In the genomic region with DNA sequence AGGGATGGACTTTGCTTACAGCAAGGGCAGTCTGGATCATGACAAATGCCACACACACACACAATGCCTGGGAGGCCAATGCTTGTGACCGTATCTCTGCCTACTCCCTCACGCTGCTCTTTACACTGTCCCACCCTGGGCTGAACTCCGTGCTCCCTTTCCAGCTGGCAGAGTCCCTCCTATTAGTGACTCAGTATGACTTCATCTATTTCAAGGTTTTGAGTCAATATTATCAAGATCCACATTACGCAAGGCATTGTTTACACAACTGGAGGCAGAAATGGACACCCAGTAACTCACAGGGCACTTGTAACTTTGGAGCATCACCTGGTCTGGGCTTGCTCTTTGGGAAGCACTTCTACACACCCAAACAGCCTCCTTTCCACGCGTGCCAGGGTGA, we compare ENCODE assay signal across 10 mouse cellular contexts.
A peak's percentile ranks its signal among the peaks of the same experiment; 100 is the strongest.
DNase-seq lines count a peak whose midpoint lies in the region; ATAC-seq lines count a peak whose summit lies in the region.
"Had no signal": no experiment of that assay in that cellular context is flagged by ENCODE, and none has a peak within 500 bp of the region (broad histone marks: within the 10 kb centered on the region; RNA-seq: fewer than 3 reads in every experiment).

No protein-coding gene starts in this region.

- no peak for ATAC-seq in heart, embryonic 12.5 days (ENCODE audit: insufficient number of reproducible peaks, low FRiP score)
- peak; percentile 91 for ATAC-seq in intestine, embryonic 16.5 days

- no peak overlapping the region for H3K4me3 ChIP-seq in heart, embryonic 12.5 days
- no peak overlapping the region for H3K4me3 ChIP-seq in intestine, embryonic 16.5 days (ENCODE audit: low read length)
- H3K4me3 ChIP-seq: embryonic facial prominence, embryonic 10.5 days; limb, embryonic 10.5 days had no signal

- H3K9me3 ChIP-seq in heart, embryonic 12.5 days (replicated peaks) = no peaks in the 10 kb centered on the region
- no peaks in the 10 kb centered on the region for H3K9me3 ChIP-seq in intestine, embryonic 16.5 days (ENCODE audit: control insufficient read depth, low read length)
- H3K9me3 ChIP-seq: embryonic facial prominence, embryonic 10.5 days; limb, embryonic 10.5 days had no signal

- H3K4me2 ChIP-seq in heart, embryonic 12.5 days = no peak overlapping the region
- no peak overlapping the region for H3K4me2 ChIP-seq in intestine, embryonic 16.5 days (ENCODE audit: low read depth, low read length)

- DNase-seq in heart, adult 18-20 months = peak; percentile 65 to 81
- peak; percentile 63 for DNase-seq in adrenal gland, postnatal 10 days
- DNase-seq in lung, postnatal 4 days = peak; percentile 49 to 66
- DNase-seq in right cerebral cortex, postnatal 10 days (ENCODE audit: low spot score in 2 of 2) = no peak
- no peak for DNase-seq in left cerebral cortex, postnatal 14 days (ENCODE audit: low spot score in 2 of 2)
- DNase-seq in layer of hippocampus, adult 8-10 months (ENCODE audit: low spot score in 2 of 2) = no peak

- no peak overlapping the region for H3K27ac ChIP-seq in heart, embryonic 12.5 days (ENCODE audit: poor library complexity, severe bottlenecking)
- peak overlapping the region; percentile 77 for H3K27ac ChIP-seq in intestine, embryonic 16.5 days (ENCODE audit: low read length)
- H3K27ac ChIP-seq: embryonic facial prominence, embryonic 10.5 days; limb, embryonic 10.5 days had no signal

- H3K4me1 ChIP-seq in heart, embryonic 12.5 days (replicated peaks) = no peaks in the 10 kb centered on the region
- peaks cover 19% of the 10 kb centered on the region for H3K4me1 ChIP-seq in intestine, embryonic 16.5 days (ENCODE audit: control insufficient read depth, insufficient read depth, low read length)

- H3K9ac ChIP-seq in heart, embryonic 12.5 days = no peak overlapping the region
- no peak overlapping the region for H3K9ac ChIP-seq in intestine, embryonic 16.5 days (ENCODE audit: low read depth, low read length)

- H3K36me3 ChIP-seq in heart, embryonic 12.5 days = no peaks in the 10 kb centered on the region
- H3K36me3 ChIP-seq in intestine, embryonic 16.5 days (ENCODE audit: control insufficient read depth, insufficient read depth, low read length) = no peaks in the 10 kb centered on the region
- H3K36me3 ChIP-seq: embryonic facial prominence, embryonic 10.5 days; limb, embryonic 10.5 days had no signal

- WGBS in heart, embryonic 12.5 days = 68% methylated on average over 6 of the region's 6 CpGs
- WGBS in intestine, embryonic 16.5 days = 64% methylated on average over 6 of the region's 6 CpGs

- H3K27me3 ChIP-seq in heart, embryonic 12.5 days (replicated peaks) = 0 out of 2 replicates have a peak, but pooled peaks cover 4% of the 10 kb centered on the region
- no peaks in the 10 kb centered on the region for H3K27me3 ChIP-seq in intestine, embryonic 16.5 days (replicated peaks; ENCODE audit: control insufficient read depth, insufficient read depth, low read length)

- intact Hi-C loops in left cerebral cortex, postnatal 14 days (cut with DNase I) = no loop called here

Comparison
In these comparisons a context has a peak if more than half of its experiments do, and no peak if none do; other contexts are left out.
1. DNase-seq: peak in heart, adult 18-20 months (2 of 2), adrenal gland, postnatal 10 days (single experiment) and lung, postnatal 4 days (2 of 2); none in right cerebral cortex, postnatal 10 days (0 of 2), left cerebral cortex, postnatal 14 days (0 of 2) and layer of hippocampus, adult 8-10 months (0 of 2).